Mouse (Mus musculus): ENCODE measurements at regions not wholly inside any gene's neighbourhood (a gene's known extent, or its start where the extent isn't known, plus 50 kb on each side); places are given as distances from the start of the nearest gene placed in this dataset.
A peak's percentile ranks its signal among the peaks of the same experiment; 100 is the strongest.

DNA sequence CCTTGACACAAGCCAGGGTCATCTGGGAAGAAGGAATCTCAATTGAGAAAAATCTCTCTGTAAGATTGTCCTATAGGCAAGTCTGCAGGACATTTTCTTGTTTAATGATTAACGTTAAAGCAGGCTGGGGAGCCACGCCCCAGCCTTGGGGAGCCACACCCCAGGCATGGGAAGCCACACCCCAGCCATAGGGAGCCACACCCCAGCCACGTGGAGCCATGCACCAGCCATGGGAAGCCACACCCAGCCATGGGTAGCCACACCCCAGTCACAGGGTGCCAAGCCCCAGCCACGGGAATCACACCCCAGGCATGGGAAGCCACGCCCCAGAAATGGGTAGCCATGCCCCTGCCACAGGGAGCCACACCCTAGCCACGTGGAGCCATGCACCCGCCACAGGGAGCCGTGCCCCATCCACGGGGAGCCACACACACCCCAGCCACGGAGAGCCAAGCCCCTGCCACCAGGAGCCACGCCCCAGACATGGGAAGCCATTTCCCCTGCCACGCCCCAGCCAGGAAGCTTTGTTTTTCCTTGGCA, 94.8 kb upstream of the A430005L14Rik start:
- Histone ChIP-seq H3K36me3 (ENCODE audit: control insufficient read depth in 1 of 2, insufficient read depth in 2 of 2, low read length in 2 of 2) (no peaks in the 10 kb centered on the region), H3K27ac (ENCODE audit: control insufficient read depth, low read depth, low read length) (no peak overlapping the region), H3K79me2 (ENCODE audit: control insufficient read depth, insufficient read depth, low read length, poor library complexity) (no peaks in the 10 kb centered on the region), H3K27me3 (ENCODE audit: control insufficient read depth in 1 of 2, insufficient read depth in 2 of 2, low read length in 2 of 2) (no peaks in the 10 kb centered on the region), H3K4me3 (ENCODE audit: control insufficient read depth in 1 of 2, insufficient read depth in 1 of 2, low read depth in 2 of 2, low read length in 2 of 2) (no peak overlapping the region), H3K9ac (ENCODE audit: control insufficient read depth, low read depth, low read length, poor library complexity, severe bottlenecking) (no peak overlapping the region), H3K9me3 (replicated peaks; ENCODE audit: insufficient read depth, low read length) (no peaks in the 10 kb centered on the region), H3K4me1 (ENCODE audit: control insufficient read depth in 1 of 2, insufficient read depth in 2 of 2, low read length in 2 of 2) (no peaks in the 10 kb centered on the region)
- peak; percentile 3 for DNase-seq (ENCODE audit: low read depth, low spot score)
- TF ChIP-seq USF1 (IDR thresholded peaks at IDR 0.05; ENCODE audit: low read depth, low read length): no peak
- no peak for TF ChIP-seq TCF12 (IDR thresholded peaks at IDR 0.05; ENCODE audit: low read depth, low read length)
- TF ChIP-seq MAZ (IDR thresholded peaks at IDR 0.05; ENCODE audit: low read depth, low read length): no peak
- TF ChIP-seq NELFE (IDR thresholded peaks at IDR 0.05; ENCODE audit: low read depth, low read length): no peak
- no peak for TF ChIP-seq MAFK (IDR thresholded peaks at IDR 0.05; ENCODE audit: borderline replicate concordance, low read depth, low read length)
- no peak for TF ChIP-seq MEF2A (IDR thresholded peaks at IDR 0.05; ENCODE audit: extremely low read depth, insufficient replicate concordance, low read depth, low read length, poor library complexity, severe bottlenecking)
- TF ChIP-seq CHD1 (IDR thresholded peaks at IDR 0.05; ENCODE audit: low read depth, low read length): no peak
- TF ChIP-seq ZKSCAN1 (IDR thresholded peaks at IDR 0.05; ENCODE audit: low read depth, low read length): no peak
- TF ChIP-seq EP300 (IDR thresholded peaks at IDR 0.05; ENCODE audit: low read depth in 1 of 2, low read length in 2 of 2): no peak
- no peak for TF ChIP-seq POLR2A (IDR thresholded peaks at IDR 0.05; ENCODE audit: control insufficient read depth in 1 of 2, insufficient read depth in 1 of 2, low read depth in 1 of 2, low read length in 2 of 2, poor library complexity in 1 of 2)
- TF ChIP-seq KAT2A (conservative IDR thresholded peaks at IDR 0.05; ENCODE audit: low read depth, low read length): no peak
- no peak for TF ChIP-seq UBTF (IDR thresholded peaks at IDR 0.05; ENCODE audit: borderline replicate concordance, insufficient read depth, low read depth, low read length)
- no peak for TF ChIP-seq BHLHE40 (IDR thresholded peaks at IDR 0.05; ENCODE audit: borderline replicate concordance, low read depth, low read length)
- no peak for TF ChIP-seq TBP (IDR thresholded peaks at IDR 0.05; ENCODE audit: low read depth, low read length)
- TF ChIP-seq GABPA (IDR thresholded peaks at IDR 0.05; ENCODE audit: low read depth, low read length): no peak

DNA sequence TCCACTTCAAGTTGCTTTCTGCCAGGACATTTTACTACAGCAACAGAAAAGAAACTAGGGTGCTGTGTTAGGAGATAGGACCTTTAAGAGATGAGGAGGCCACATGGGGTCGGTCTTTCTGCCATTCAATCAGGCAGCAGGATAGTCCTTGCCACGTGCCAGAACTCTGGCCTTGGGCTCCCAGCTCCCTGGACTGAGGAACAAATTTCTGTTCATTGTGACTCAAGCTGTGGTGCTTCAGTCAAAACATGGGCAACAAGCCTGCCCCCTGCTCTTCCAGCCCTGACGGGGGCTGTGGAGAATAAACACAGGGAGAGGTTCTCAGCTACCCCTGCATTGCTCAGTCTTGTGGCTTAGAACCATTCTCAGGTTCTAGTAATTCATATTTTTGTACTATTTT, 84.7 kb upstream of the A430005L14Rik start:
- H3K9ac ChIP-seq (ENCODE audit: control insufficient read depth, low read depth, low read length, poor library complexity, severe bottlenecking): no peak overlapping the region
- no peaks in the 10 kb centered on the region for H3K9me3 ChIP-seq (replicated peaks; ENCODE audit: insufficient read depth, low read length)
- H3K4me1 ChIP-seq (ENCODE audit: control insufficient read depth in 1 of 2, insufficient read depth in 2 of 2, low read length in 2 of 2): no peaks in the 10 kb centered on the region
- H3K36me3 ChIP-seq (ENCODE audit: control insufficient read depth in 1 of 2, insufficient read depth in 2 of 2, low read length in 2 of 2): no peaks in the 10 kb centered on the region
- TF ChIP-seq MYB (IDR thresholded peaks at IDR 0.05; ENCODE audit: low read depth, low read length): no peak
- no peak for TF ChIP-seq UBTF (IDR thresholded peaks at IDR 0.05; ENCODE audit: borderline replicate concordance, insufficient read depth, low read depth, low read length)
- TF ChIP-seq ETS1 (IDR thresholded peaks at IDR 0.05; ENCODE audit: low read depth, low read length): no peak
- no peak for TF ChIP-seq ZC3H11A (IDR thresholded peaks at IDR 0.05; ENCODE audit: low read depth, low read length)
- TF ChIP-seq BHLHE40 (IDR thresholded peaks at IDR 0.05; ENCODE audit: borderline replicate concordance, low read depth, low read length): no peak
- TF ChIP-seq CHD1 (IDR thresholded peaks at IDR 0.05; ENCODE audit: low read depth, low read length): no peak
- TF ChIP-seq HCFC1 (IDR thresholded peaks at IDR 0.05; ENCODE audit: low read depth, low read length): no peak
- no peak for TF ChIP-seq SIN3A (IDR thresholded peaks at IDR 0.05; ENCODE audit: low read length)
- TF ChIP-seq POLR2AphosphoS2 (IDR thresholded peaks at IDR 0.05; ENCODE audit: low read length): no peak
- no peak for TF ChIP-seq TAL1 (IDR thresholded peaks at IDR 0.05; ENCODE audit: low read length)
- TF ChIP-seq TBP (IDR thresholded peaks at IDR 0.05; ENCODE audit: low read depth, low read length): no peak
- no peak for TF ChIP-seq RCOR1 (IDR thresholded peaks at IDR 0.05; ENCODE audit: low read depth, low read length)
- TF ChIP-seq ZKSCAN1 (IDR thresholded peaks at IDR 0.05; ENCODE audit: low read depth, low read length): no peak
- no peak for TF ChIP-seq MEF2A (IDR thresholded peaks at IDR 0.05; ENCODE audit: extremely low read depth, insufficient replicate concordance, low read depth, low read length, poor library complexity, severe bottlenecking)
- TF ChIP-seq ELF1 (IDR thresholded peaks at IDR 0.05; ENCODE audit: low read depth, low read length): no peak
- TF ChIP-seq USF2 (IDR thresholded peaks at IDR 0.05; ENCODE audit: borderline replicate concordance in 1 of 2, insufficient read depth in 1 of 2, low read depth in 1 of 2, low read length in 2 of 2): no peak
- no peak for TF ChIP-seq TCF12 (IDR thresholded peaks at IDR 0.05; ENCODE audit: low read depth, low read length)
- TF ChIP-seq MYC (IDR thresholded peaks at IDR 0.05; ENCODE audit: low read depth, low read length): no peak
- no peak for TF ChIP-seq USF1 (IDR thresholded peaks at IDR 0.05; ENCODE audit: low read depth, low read length)
- TF ChIP-seq MAZ (IDR thresholded peaks at IDR 0.05; ENCODE audit: low read depth, low read length): no peak
- no peak for DNase-seq (ENCODE audit: low read depth, low spot score)
- H3K4me3 ChIP-seq (ENCODE audit: control insufficient read depth in 1 of 2, insufficient read depth in 1 of 2, low read depth in 2 of 2, low read length in 2 of 2): no peak overlapping the region
- H3K27me3 ChIP-seq (ENCODE audit: control insufficient read depth in 1 of 2, insufficient read depth in 2 of 2, low read length in 2 of 2): no peaks in the 10 kb centered on the region
- H3K27ac ChIP-seq (ENCODE audit: control insufficient read depth, low read depth, low read length): no peak overlapping the region
- no peaks in the 10 kb centered on the region for H3K79me2 ChIP-seq (ENCODE audit: control insufficient read depth, insufficient read depth, low read length, poor library complexity)

All from MEL (cell line).